16 mouse cellular contexts compared by ENCODE assay signal in genomic region chr2:56233042-56233441, GRCm38 (mm10).
DNase-seq lines count a peak whose midpoint lies in the region; ATAC-seq lines count a peak whose summit lies in the region.
"Had no signal": no experiment of that assay in that cellular context is flagged by ENCODE, and none has a peak within 500 bp of the region (broad histone marks: within the 10 kb centered on the region; RNA-seq: fewer than 3 reads in every experiment).

No protein-coding gene starts in this region.

- H3K4me1 ChIP-seq in forebrain, embryonic 15.5 days: no peaks in the 10 kb centered on the region
- no peaks in the 10 kb centered on the region for H3K4me1 ChIP-seq in forebrain, embryonic 11.5 days (replicated peaks; ENCODE audit: control insufficient read depth, insufficient read depth, low read length)
- no peaks in the 10 kb centered on the region for H3K4me1 ChIP-seq in forebrain, embryonic 16.5 days (replicated peaks; ENCODE audit: control insufficient read depth, insufficient read depth, low read length)
- H3K4me1 ChIP-seq: heart, embryonic 13.5 days; hindbrain, embryonic 10.5 days; limb, embryonic 15.5 days; neural tube, embryonic 15.5 days had no signal

- no peaks in the 10 kb centered on the region for H3K36me3 ChIP-seq in forebrain, embryonic 15.5 days
- H3K36me3 ChIP-seq in forebrain, embryonic 11.5 days (ENCODE audit: control insufficient read depth, insufficient read depth, low read length): no peaks in the 10 kb centered on the region
- H3K36me3 ChIP-seq in forebrain, embryonic 16.5 days (ENCODE audit: control insufficient read depth, insufficient read depth): no peaks in the 10 kb centered on the region
- H3K36me3 ChIP-seq: heart, embryonic 13.5 days; hindbrain, embryonic 10.5 days; limb, embryonic 15.5 days; neural tube, embryonic 15.5 days had no signal

- intact Hi-C loops in left cerebral cortex, postnatal 25 days (cut with DNase I): no loop called here

- peak; percentile 80 for ATAC-seq in forebrain, embryonic 15.5 days (replicated peaks)
- ATAC-seq in forebrain, embryonic 11.5 days (replicated peaks; ENCODE audit: low FRiP score): no peak
- peak; percentile 84 for ATAC-seq in forebrain, embryonic 16.5 days
- ATAC-seq: intestine, postnatal 0 days had no signal

- 60% methylated on average over 1 of the region's 1 CpGs for WGBS in forebrain, embryonic 15.5 days
- WGBS in forebrain, embryonic 11.5 days: 83% methylated on average over 1 of the region's 1 CpGs
- WGBS in forebrain, embryonic 16.5 days: 69% methylated on average over 1 of the region's 1 CpGs

- no peaks in the 10 kb centered on the region for H3K27me3 ChIP-seq in forebrain, embryonic 15.5 days
- H3K27me3 ChIP-seq in forebrain, embryonic 11.5 days (ENCODE audit: control insufficient read depth, insufficient read depth, low read length): no peaks in the 10 kb centered on the region
- no peaks in the 10 kb centered on the region for H3K27me3 ChIP-seq in forebrain, embryonic 16.5 days (replicated peaks; ENCODE audit: control insufficient read depth, insufficient read depth, low read length)
- H3K27me3 ChIP-seq: heart, embryonic 13.5 days; limb, embryonic 15.5 days; neural tube, embryonic 15.5 days had no signal

- H3K4me3 ChIP-seq in forebrain, embryonic 15.5 days: no peak overlapping the region
- H3K4me3 ChIP-seq in forebrain, embryonic 11.5 days (ENCODE audit: low read depth, low read length): no peak overlapping the region
- no peak overlapping the region for H3K4me3 ChIP-seq in forebrain, embryonic 16.5 days (replicated peaks; ENCODE audit: low read length)
- H3K4me3 ChIP-seq: heart, embryonic 13.5 days; hindbrain, embryonic 10.5 days; limb, embryonic 15.5 days; neural tube, embryonic 15.5 days had no signal

- no peak overlapping the region for H3K27ac ChIP-seq in forebrain, embryonic 15.5 days (replicated peaks)
- no peak overlapping the region for H3K27ac ChIP-seq in forebrain, embryonic 11.5 days (ENCODE audit: low read depth, low read length)
- H3K27ac ChIP-seq in forebrain, embryonic 16.5 days (ENCODE audit: low read length): no peak overlapping the region
- H3K27ac ChIP-seq: heart, embryonic 13.5 days; hindbrain, embryonic 10.5 days; limb, embryonic 15.5 days; neural tube, embryonic 15.5 days had no signal

- no peak for DNase-seq in forebrain, embryonic 11.5 days (ENCODE audit: low spot score)
- peak; percentile 2 for DNase-seq in cerebellum, adult 11 months
- peak; percentile 18 to 73 for DNase-seq in left cerebral cortex, postnatal 25 days (ENCODE audit: low spot score in 2 of 2)
- no peak for DNase-seq in spleen, postnatal 10 days (ENCODE audit: low spot score in 2 of 2)
- DNase-seq in lung, adult 18-20 months: no peak
- no peak for DNase-seq in testis, postnatal 10 days (ENCODE audit: low spot score)
- DNase-seq: adrenal gland, postnatal 36 days; kidney, postnatal 4 days; lung, embryonic 14.5 days had no signal

- no peak overlapping the region for H3K4me2 ChIP-seq in forebrain, embryonic 15.5 days (replicated peaks)
- no peak overlapping the region for H3K4me2 ChIP-seq in forebrain, embryonic 11.5 days (ENCODE audit: low read depth, low read length, severe bottlenecking)
- no peak overlapping the region for H3K4me2 ChIP-seq in forebrain, embryonic 16.5 days (ENCODE audit: low read length)
- H3K4me2 ChIP-seq: heart, embryonic 13.5 days; limb, embryonic 15.5 days; lung, embryonic 14.5 days; neural tube, embryonic 15.5 days had no signal

- H3K9ac ChIP-seq in forebrain, embryonic 15.5 days (replicated peaks): no peak overlapping the region
- no peak overlapping the region for H3K9ac ChIP-seq in forebrain, embryonic 11.5 days (ENCODE audit: low read length)
- H3K9ac ChIP-seq in forebrain, embryonic 16.5 days (replicated peaks; ENCODE audit: low read depth, low read length): no peak overlapping the region
- H3K9ac ChIP-seq: heart, embryonic 13.5 days; limb, embryonic 15.5 days; lung, embryonic 14.5 days; neural tube, embryonic 15.5 days had no signal

- no peaks in the 10 kb centered on the region for H3K9me3 ChIP-seq in forebrain, embryonic 15.5 days
- H3K9me3 ChIP-seq in forebrain, embryonic 11.5 days (ENCODE audit: control insufficient read depth, low read length): no peaks in the 10 kb centered on the region
- no peaks in the 10 kb centered on the region for H3K9me3 ChIP-seq in forebrain, embryonic 16.5 days (ENCODE audit: control insufficient read depth, low read length)
- H3K9me3 ChIP-seq: heart, embryonic 13.5 days; hindbrain, embryonic 10.5 days; limb, embryonic 15.5 days; neural tube, embryonic 15.5 days had no signal

Comparison
In these comparisons a context has a peak if more than half of its experiments do, and no peak if none do; other contexts are left out.
1. DNase-seq: peak in cerebellum, adult 11 months (single experiment) and left cerebral cortex, postnatal 25 days (2 of 2); none in forebrain, embryonic 11.5 days (single experiment), spleen, postnatal 10 days (0 of 2), lung, adult 18-20 months (0 of 2) and testis, postnatal 10 days (single experiment).